In the genomic region with DNA sequence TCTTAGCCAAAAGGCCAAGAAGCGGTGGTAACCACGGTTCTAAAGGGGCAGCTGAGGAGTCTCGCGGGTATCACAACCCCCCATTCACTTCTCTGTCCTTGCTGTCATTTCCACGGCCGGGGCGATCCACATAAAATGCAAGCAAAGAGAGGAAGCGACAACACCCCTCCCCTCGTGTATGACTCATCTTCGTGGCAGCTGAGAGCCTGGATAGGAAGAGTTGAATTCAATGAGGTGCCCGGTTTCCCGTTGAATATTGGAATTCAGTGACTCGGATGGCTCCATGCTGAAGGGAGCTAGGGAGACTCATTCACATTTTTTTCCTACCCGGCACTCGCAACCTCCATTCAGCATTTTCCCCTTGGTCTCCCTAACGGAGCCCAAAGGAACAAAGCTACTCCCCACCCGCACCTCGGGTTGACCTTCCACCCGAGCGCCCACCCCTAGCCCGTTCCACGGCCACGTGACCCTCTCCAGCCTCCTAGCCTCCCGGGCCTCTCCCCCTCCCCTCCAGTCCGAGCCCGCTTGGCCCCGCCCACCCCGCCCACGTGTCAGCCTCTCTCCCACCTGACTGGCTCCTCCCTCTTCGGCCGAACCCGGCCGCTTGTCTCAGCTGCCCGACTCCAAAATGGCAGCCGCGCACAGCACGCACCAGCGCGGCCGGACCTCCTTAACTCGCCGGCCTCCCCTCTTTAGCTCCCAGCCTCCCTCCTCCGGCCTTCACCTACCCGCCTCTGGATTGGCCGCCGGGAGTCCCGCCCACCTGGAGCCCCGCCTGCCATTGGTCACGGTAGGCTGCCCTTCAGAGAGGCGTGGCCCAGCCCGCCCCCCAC, we compare ENCODE assay signal across 8 mouse cellular contexts. TPM values are rescaled to one million over a fixed set of nuclear protein-coding genes. Genes with fewer than 3 reads are reported as not detected.
DNase-seq lines count a peak whose midpoint lies in the region; ATAC-seq and TF ChIP-seq lines count a peak whose summit lies in the region.

No protein-coding gene starts in this region.

- peak overlapping the region; percentile 83 for H3K4me2 ChIP-seq in embryonic facial prominence, embryonic 14.5 days (ENCODE audit: low read depth, low read length)
- H3K4me2 ChIP-seq in limb, embryonic 13.5 days (replicated peaks) = peak overlapping the region; percentile 73
- H3K4me2 ChIP-seq in midbrain, embryonic 16.5 days (ENCODE audit: low read length) = peak overlapping the region; percentile 72

- H3K4me3 ChIP-seq in embryonic facial prominence, embryonic 14.5 days (ENCODE audit: low read depth, low read length) = peak overlapping the region; percentile 75
- peak overlapping the region; percentile 70 for H3K4me3 ChIP-seq in heart, adult 2 months
- H3K4me3 ChIP-seq in limb, embryonic 13.5 days = peak overlapping the region; percentile 75
- peak overlapping the region; percentile 79 for H3K4me3 ChIP-seq in midbrain, embryonic 16.5 days (ENCODE audit: low read depth, low read length)

- peak; percentile 100 for ATAC-seq in embryonic facial prominence, embryonic 14.5 days (ENCODE audit: low read depth)
- ATAC-seq in limb, embryonic 13.5 days (ENCODE audit: low FRiP score, low read depth) = peak; percentile 99
- peak; percentile 99 for ATAC-seq in midbrain, embryonic 16.5 days

- peak overlapping the region; percentile 91 for H3K9ac ChIP-seq in embryonic facial prominence, embryonic 14.5 days (ENCODE audit: low read depth, low read length)
- peak overlapping the region; percentile 72 for H3K9ac ChIP-seq in heart, adult 2 months (ENCODE audit: low read depth, low read length)
- H3K9ac ChIP-seq in limb, embryonic 13.5 days = peak overlapping the region; percentile 86
- peak overlapping the region; percentile 85 for H3K9ac ChIP-seq in midbrain, embryonic 16.5 days (ENCODE audit: low read depth, low read length)

- H3K27me3 ChIP-seq in embryonic facial prominence, embryonic 14.5 days (replicated peaks; ENCODE audit: control insufficient read depth, insufficient read depth, low read length) = no peaks in the 10 kb centered on the region
- no peaks in the 10 kb centered on the region for H3K27me3 ChIP-seq in heart, adult 2 months (ENCODE audit: control insufficient read depth, insufficient read depth, low read length)
- no peaks in the 10 kb centered on the region for H3K27me3 ChIP-seq in limb, embryonic 13.5 days
- H3K27me3 ChIP-seq in midbrain, embryonic 16.5 days (ENCODE audit: control insufficient read depth, insufficient read depth, low read depth, low read length) = no peaks in the 10 kb centered on the region

- H3K4me1 ChIP-seq in embryonic facial prominence, embryonic 14.5 days (ENCODE audit: control insufficient read depth, insufficient read depth, low read length) = peaks cover 20% of the 10 kb centered on the region
- H3K4me1 ChIP-seq in heart, adult 2 months (ENCODE audit: control insufficient read depth, insufficient read depth, low read length) = peaks cover 13% of the 10 kb centered on the region
- H3K4me1 ChIP-seq in limb, embryonic 13.5 days = peaks cover 28% of the 10 kb centered on the region
- peaks cover 22% of the 10 kb centered on the region for H3K4me1 ChIP-seq in midbrain, embryonic 16.5 days (ENCODE audit: control insufficient read depth, insufficient read depth, low read length)

- peak; percentile 38; the same call in 1 of the 2 replicates for TF ChIP-seq EP300 in heart, adult 2 months (IDR thresholded peaks at IDR 0.05; ENCODE audit: insufficient read depth, low read depth, low read length)

- intact Hi-C loops in heart, adult 2 months (cut with DNase I) = loop anchor here (2.0 to 5.0 kb wide), 5 partner anchors 35 to 145 kb away; a partner anchor contains a TSS

- DNase-seq in 3T3-L1 (ENCODE audit: low read depth, low spot score) = peak; percentile 98
- DNase-seq in adrenal gland, postnatal 4 days (ENCODE audit: low spot score in 2 of 2) = peak; percentile 92
- peak; percentile 100 for DNase-seq in embryonic facial prominence, embryonic 14.5 days (ENCODE audit: low spot score)
- DNase-seq in heart, adult 2 months = peak; percentile 97 to 98
- peak; percentile 97 to 98 for DNase-seq in kidney, adult 8-10 months
- DNase-seq in spleen, postnatal 10 days (ENCODE audit: low spot score in 2 of 2) = peak; percentile 79 to 90

- H3K9me3 ChIP-seq in embryonic facial prominence, embryonic 14.5 days (ENCODE audit: control insufficient read depth, low read length) = no peaks in the 10 kb centered on the region
- H3K9me3 ChIP-seq in limb, embryonic 13.5 days = no peaks in the 10 kb centered on the region
- H3K9me3 ChIP-seq in midbrain, embryonic 16.5 days (replicated peaks; ENCODE audit: control insufficient read depth, low read length, poor library complexity, severe bottlenecking) = no peaks in the 10 kb centered on the region

- H3K27ac ChIP-seq in embryonic facial prominence, embryonic 14.5 days (replicated peaks; ENCODE audit: low read depth, low read length) = peak overlapping the region; percentile 85
- peak overlapping the region; percentile 98 for H3K27ac ChIP-seq in heart, adult 2 months
- peak overlapping the region; percentile 52; the same call in 1 of the 2 replicates for H3K27ac ChIP-seq in limb, embryonic 13.5 days
- H3K27ac ChIP-seq in midbrain, embryonic 16.5 days (ENCODE audit: low read length) = peak overlapping the region; percentile 89

- TF ChIP-seq POLR2A in heart, adult 2 months (IDR thresholded peaks at IDR 0.05; ENCODE audit: insufficient read depth, low read depth, low read length) = peak; percentile 73

- TF ChIP-seq CTCF in heart, adult 2 months (IDR thresholded peaks at IDR 0.05) = no peak

- H3K36me3 ChIP-seq in embryonic facial prominence, embryonic 14.5 days (ENCODE audit: control insufficient read depth, insufficient read depth, low read length) = no peaks in the 10 kb centered on the region
- H3K36me3 ChIP-seq in heart, adult 2 months (ENCODE audit: control insufficient read depth, insufficient read depth, low read length) = peaks cover 7% of the 10 kb centered on the region
- no peaks in the 10 kb centered on the region for H3K36me3 ChIP-seq in limb, embryonic 13.5 days
- no peaks in the 10 kb centered on the region for H3K36me3 ChIP-seq in midbrain, embryonic 16.5 days (ENCODE audit: control insufficient read depth, insufficient read depth, low read length)

- no peaks in the 10 kb centered on the region for H3K79me2 ChIP-seq in heart, adult 2 months (replicated peaks; ENCODE audit: control insufficient read depth, insufficient read depth, low read length)

- WGBS in embryonic facial prominence, embryonic 14.5 days = 0% methylated on average over 33 of the region's 51 CpGs
- WGBS in heart, adult 2 months = under 1% methylated on average over 51 of the region's 51 CpGs
- under 1% methylated on average over 48 of the region's 51 CpGs for WGBS in limb, embryonic 13.5 days
- under 1% methylated on average over 48 of the region's 51 CpGs for WGBS in midbrain, embryonic 16.5 days

RNA-seq across cellular contexts. Expression of a gene that starts 0.6 kb away (rescaled TPM):
- total RNA-seq in adrenal gland, postnatal 4 days (2021) = 10 to 100 TPM; 53.0 to 53.4 TPM
- 24.1 and 28.2 TPM in 2 replicates for polyA plus RNA-seq in embryonic facial prominence, embryonic 14.5 days (2014; fragmentation: Nextera tagmentation; extraction: Ambion mirVana)
- total RNA-seq in heart, adult 2 months (2021) = 10 to 100 TPM; 28.1 to 39.1 TPM
- polyA plus RNA-seq in heart, adult 2 months (2012; rRNA removed) = 10.5 and 19.0 TPM in 2 replicates
- 15.9 and 16.2 TPM in 2 replicates for polyA plus RNA-seq in limb, embryonic 13.5 days (2015; fragmentation: Nextera tagmentation; extraction: Ambion mirVana)
- polyA plus RNA-seq in midbrain, embryonic 16.5 days (2015; fragmentation: Nextera tagmentation; extraction: Ambion mirVana) = 14.4 and 14.5 TPM in 2 replicates

Comparison
In these comparisons a context has a peak if more than half of its experiments do, and no peak if none do; other contexts are left out.
1. Peak in every context shown above with its lines: DNase-seq, ATAC-seq, H3K4me3 ChIP-seq and H3K27ac ChIP-seq.